Mouse (Mus musculus) liver, adult (tissue): ENCODE measurements around the gene Prr13.

Experiments
- GATA4 ChIP-seq: IDR thresholded peaks from 2 replicates; pipeline ENCODE4 v1.6.1; 2014; ENCODE audit warnings: mild to moderate bottlenecking, low read length; ENCODE audit not compliant: insufficient replicate concordance

Prr13 gene

GRCm38 (mm10) chr15:102458050-102458736 lies 635 bp upstream of the Prr13 start:
- TF ChIP-seq GATA4 = no peak

GRCm38 (mm10) chr15:102459381-102459780 lies 553 bp downstream of the Prr13 start:
- no peak for TF ChIP-seq GATA4

GRCm38 (mm10) chr15:102459847-102460246 lies 1.0 kb downstream of the Prr13 start:
- no peak for TF ChIP-seq GATA4

- TF ChIP-seq GATA4 = no peak
Measured at GRCm38 (mm10) chr15:102460409-102460808, 1.6 kb downstream of the Prr13 start.

GRCm38 (mm10) chr15:102460971-102461370 lies 2.1 kb downstream of the Prr13 start:
- no peak for TF ChIP-seq GATA4

GRCm38 (mm10) chr15:102461430-102462075 lies 2.7 kb downstream of the Prr13 start:
- TF ChIP-seq GATA4 = no peak

GRCm38 (mm10) chr15:102463666-102464065 lies 4.8 kb downstream of the Prr13 start:
- no peak for TF ChIP-seq GATA4

- no peak for TF ChIP-seq GATA4
Measured at GRCm38 (mm10) chr15:102468675-102469370, 10.0 kb downstream of the Prr13 start.

- peak; percentile 72; the same call in 1 of the 2 replicates for TF ChIP-seq GATA4
Measured at GRCm38 (mm10) chr15:102470183-102470604, 11.4 kb downstream of the Prr13 start, which contains the start of gene Pcbp2. Gene Pcbp2 (plus strand): TSS chr15:102470539.

- TF ChIP-seq GATA4 = no peak; the same call in 1 of the 2 replicates
Measured at GRCm38 (mm10) chr15:102470605-102471294, 11.9 kb downstream of the Prr13 start.

- TF ChIP-seq GATA4 = no peak
Measured at GRCm38 (mm10) chr15:102471295-102471645, 12.4 kb downstream of the Prr13 start.

- no peak for TF ChIP-seq GATA4
Measured at GRCm38 (mm10) chr15:102471727-102472126, 12.9 kb downstream of the Prr13 start.

- TF ChIP-seq GATA4 = no peak
Measured at GRCm38 (mm10) chr15:102473246-102473645, 14.4 kb downstream of the Prr13 start.

- TF ChIP-seq GATA4 = no peak
Measured at GRCm38 (mm10) chr15:102474520-102474919, 15.7 kb downstream of the Prr13 start.

GRCm38 (mm10) chr15:102483136-102483535 lies 24.3 kb downstream of the Prr13 start:
- no peak for TF ChIP-seq GATA4
